Mouse (Mus musculus): Measurements from ENCODE around the gene Hs3st2. TPM values are rescaled to one million over a fixed set of nuclear protein-coding genes. Genes with fewer than 3 reads are reported as not detected.
"Not testable (repeated sequence)": the region's sequence is repeated elsewhere in the genome, so short reads cannot be mapped to it uniquely, and the experiment has no call there.

The Hs3st2 gene
- 0.25 and 0.50 TPM in 2 replicates for polyA plus RNA-seq (2016; fragmentation: Nextera tagmentation; extraction: Ambion mirVana)

DNA sequence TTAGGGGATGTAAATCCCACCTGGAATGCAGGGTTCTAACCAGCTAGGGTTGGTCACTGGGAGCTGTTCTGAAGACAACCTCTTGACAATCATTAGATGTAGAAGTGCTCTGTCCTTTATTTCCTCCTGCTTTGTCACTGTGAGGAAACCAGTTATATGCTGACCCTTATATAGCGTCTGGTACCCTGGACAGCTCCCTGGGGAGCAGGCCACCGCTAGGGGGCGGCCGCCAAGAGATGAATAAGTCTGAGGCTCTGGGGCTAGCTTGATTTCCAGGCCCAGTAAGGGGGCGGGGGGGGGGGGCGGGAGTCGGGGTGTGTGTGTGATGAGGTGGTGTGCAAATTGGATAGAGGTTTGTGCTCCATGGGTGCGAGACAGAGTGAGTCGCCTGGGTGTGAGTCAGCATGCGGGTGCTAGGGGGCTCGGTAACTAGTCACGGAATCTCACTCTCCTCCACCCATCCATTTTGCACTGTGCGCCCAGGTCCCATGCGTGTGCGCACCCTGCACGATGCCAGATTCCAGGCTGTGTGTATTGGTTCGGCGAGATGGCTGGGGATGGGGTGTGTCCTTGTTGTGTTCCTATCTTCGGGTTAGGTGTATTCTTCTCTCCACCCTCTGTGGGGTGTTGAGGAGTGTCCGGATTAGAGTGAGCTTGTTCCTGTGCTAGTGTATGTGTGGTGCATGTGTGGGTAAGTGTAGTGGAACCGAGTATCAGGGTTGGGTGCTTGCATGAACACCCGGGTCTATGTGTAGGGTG, at the start of gene Hs3st2:
Hs3st2 (plus strand) TSS at position 635 of the 759 bp plus-strand sequence.
- peaks cover 20% of the 10 kb centered on the region for H3K4me1 ChIP-seq
- 3% methylated on average over 22 of the region's 22 CpGs for WGBS
- no peaks in the 10 kb centered on the region for H3K36me3 ChIP-seq
- H3K27me3 ChIP-seq (ENCODE audit: low read depth, poor library complexity, severe bottlenecking): peaks cover 58% of the 10 kb centered on the region
- H3K4me3 ChIP-seq: peak within 1 kb of the TSS; percentile 55
- no peaks in the 10 kb centered on the region for H3K9me3 ChIP-seq (replicated peaks)
- peak; percentile 70 for DNase-seq (ENCODE audit: low spot score)
- H3K27ac ChIP-seq (replicated peaks): no peak within 1 kb of the TSS

GRCm38 (mm10) chr7:121348284-121348963, 43.2 kb upstream of the Hs3st2 start:
- no peak overlapping the region for H3K4me3 ChIP-seq
- WGBS: 82% methylated on average over 3 of the region's 3 CpGs
- H3K27ac ChIP-seq (replicated peaks): no peak overlapping the region
- no peak for DNase-seq (ENCODE audit: low spot score)
- H3K4me1 ChIP-seq: no peaks in the 10 kb centered on the region; the same call in 1 of the 2 replicates
- no peaks in the 10 kb centered on the region for H3K27me3 ChIP-seq (ENCODE audit: low read depth, poor library complexity, severe bottlenecking)
- no peaks in the 10 kb centered on the region for H3K9me3 ChIP-seq (replicated peaks)
- H3K36me3 ChIP-seq: no peaks in the 10 kb centered on the region

DNA sequence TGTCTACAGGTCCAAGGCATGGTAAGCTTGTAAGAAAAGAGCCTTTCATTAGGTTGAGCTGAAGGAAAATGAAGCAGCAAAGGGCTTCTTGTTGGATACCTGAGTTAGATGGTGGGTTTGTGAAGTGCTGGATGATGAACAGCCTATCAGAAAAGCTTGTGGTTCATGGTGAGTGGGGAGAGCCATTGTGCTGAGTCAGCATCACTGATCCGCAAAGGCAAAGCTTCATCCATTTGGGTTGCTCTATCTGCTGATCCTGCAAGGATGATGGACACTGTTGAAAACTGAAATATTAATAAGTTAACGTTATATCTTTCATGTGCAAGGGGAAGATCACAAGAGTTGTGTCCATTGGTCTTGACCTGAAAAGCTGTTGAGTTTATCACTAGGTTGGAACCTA, 40.0 kb upstream of the Hs3st2 start:
- no peak for DNase-seq (ENCODE audit: low spot score)
- Histone ChIP-seq H3K27ac (replicated peaks) (no peak overlapping the region), H3K4me1 (0 out of 2 replicates have a peak, but pooled peaks cover 4% of the 10 kb centered on the region), H3K27me3 (ENCODE audit: low read depth, poor library complexity, severe bottlenecking) (no peaks in the 10 kb centered on the region), H3K36me3 (no peaks in the 10 kb centered on the region), H3K9me3 (replicated peaks) (no peaks in the 10 kb centered on the region), H3K4me3 (no peak overlapping the region)
- 83% methylated on average over 2 of the region's 2 CpGs for WGBS

DNA sequence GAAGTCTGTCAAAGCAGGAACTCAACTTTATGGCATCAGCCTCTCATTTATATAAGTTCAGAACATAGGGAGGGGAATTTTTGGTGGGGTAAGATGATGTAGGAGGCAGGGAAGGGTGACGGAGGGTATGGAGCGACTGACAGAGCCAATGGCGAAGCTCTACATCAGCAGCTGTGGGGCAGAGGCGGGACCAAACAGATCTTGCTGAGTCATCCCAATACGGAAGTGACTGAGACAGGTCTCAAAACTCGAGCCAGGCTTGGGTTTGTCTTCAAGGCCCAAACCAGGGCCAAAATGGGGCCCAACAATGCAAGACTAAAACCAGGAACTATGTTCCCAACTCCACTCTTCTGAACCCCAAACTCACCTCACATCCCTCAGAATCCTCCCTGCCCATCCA, 30.2 kb upstream of the Hs3st2 start:
- not testable (repeated sequence) for H3K27me3 ChIP-seq (ENCODE audit: low read depth, poor library complexity, severe bottlenecking); H3K4me1 ChIP-seq; DNase-seq (ENCODE audit: low spot score); H3K9me3 ChIP-seq (replicated peaks); H3K36me3 ChIP-seq; H3K27ac ChIP-seq (replicated peaks); H3K4me3 ChIP-seq
- WGBS: 91% methylated on average over 6 of the region's 6 CpGs

- H3K36me3 ChIP-seq: no peaks in the 10 kb centered on the region
- no peaks in the 10 kb centered on the region for H3K27me3 ChIP-seq (ENCODE audit: low read depth, poor library complexity, severe bottlenecking)
- no peaks in the 10 kb centered on the region for H3K4me1 ChIP-seq
- no peak overlapping the region for H3K27ac ChIP-seq (replicated peaks)
- no peak overlapping the region for H3K4me3 ChIP-seq
- no peaks in the 10 kb centered on the region for H3K9me3 ChIP-seq (replicated peaks)
- DNase-seq (ENCODE audit: low spot score): no peak
- 90% methylated on average over 7 of the region's 7 CpGs for WGBS
Measured at GRCm38 (mm10) chr7:121365584-121365983, 26.1 kb upstream of the Hs3st2 start.

- no peaks in the 10 kb centered on the region for H3K9me3 ChIP-seq (replicated peaks)
- H3K36me3 ChIP-seq: no peaks in the 10 kb centered on the region
- 93% methylated on average over 6 of the region's 6 CpGs for WGBS
- DNase-seq (ENCODE audit: low spot score): no peak
- no peaks in the 10 kb centered on the region for H3K27me3 ChIP-seq (ENCODE audit: low read depth, poor library complexity, severe bottlenecking)
- no peaks in the 10 kb centered on the region for H3K4me1 ChIP-seq
- H3K27ac ChIP-seq (replicated peaks): no peak overlapping the region
- H3K4me3 ChIP-seq: no peak overlapping the region
Measured at GRCm38 (mm10) chr7:121367185-121367584, 24.5 kb upstream of the Hs3st2 start.

- Histone ChIP-seq H3K27ac (replicated peaks) (no peak overlapping the region), H3K4me3 (no peak overlapping the region), H3K27me3 (ENCODE audit: low read depth, poor library complexity, severe bottlenecking) (no peaks in the 10 kb centered on the region), H3K9me3 (replicated peaks) (no peaks in the 10 kb centered on the region), H3K36me3 (no peaks in the 10 kb centered on the region), H3K4me1 (peaks cover 9% of the 10 kb centered on the region)
- no peak for DNase-seq (ENCODE audit: low spot score)
- 90% methylated on average over 7 of the region's 7 CpGs for WGBS
Measured at GRCm38 (mm10) chr7:121371990-121372389, 19.7 kb upstream of the Hs3st2 start.

DNA sequence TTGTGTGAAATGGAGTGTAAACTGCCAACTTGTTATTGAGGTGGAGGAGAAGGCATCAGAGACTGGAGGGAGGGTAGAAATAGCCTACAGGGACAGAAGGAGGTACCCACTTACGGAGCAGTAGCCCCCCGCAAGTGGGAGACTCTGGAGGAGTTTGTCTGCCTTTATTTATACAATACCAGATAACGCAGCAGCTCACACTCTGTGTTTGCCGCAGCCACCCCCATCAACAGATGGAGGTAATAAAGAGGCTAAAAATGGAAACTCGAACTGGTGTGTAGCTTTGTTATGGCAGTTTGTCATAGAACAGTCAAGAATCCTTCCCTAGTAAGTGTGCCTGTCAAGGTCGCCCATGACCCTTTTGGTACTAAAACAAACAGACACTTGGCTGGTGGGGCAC, 16.2 kb upstream of the Hs3st2 start:
- no peak overlapping the region for H3K27ac ChIP-seq (replicated peaks)
- no peak for DNase-seq (ENCODE audit: low spot score)
- no peaks in the 10 kb centered on the region for H3K27me3 ChIP-seq (ENCODE audit: low read depth, poor library complexity, severe bottlenecking)
- peaks cover 9% of the 10 kb centered on the region for H3K4me1 ChIP-seq
- no peaks in the 10 kb centered on the region for H3K36me3 ChIP-seq
- no peaks in the 10 kb centered on the region for H3K9me3 ChIP-seq (replicated peaks)
- 86% methylated on average over 6 of the region's 6 CpGs for WGBS
- H3K4me3 ChIP-seq: no peak overlapping the region

DNA sequence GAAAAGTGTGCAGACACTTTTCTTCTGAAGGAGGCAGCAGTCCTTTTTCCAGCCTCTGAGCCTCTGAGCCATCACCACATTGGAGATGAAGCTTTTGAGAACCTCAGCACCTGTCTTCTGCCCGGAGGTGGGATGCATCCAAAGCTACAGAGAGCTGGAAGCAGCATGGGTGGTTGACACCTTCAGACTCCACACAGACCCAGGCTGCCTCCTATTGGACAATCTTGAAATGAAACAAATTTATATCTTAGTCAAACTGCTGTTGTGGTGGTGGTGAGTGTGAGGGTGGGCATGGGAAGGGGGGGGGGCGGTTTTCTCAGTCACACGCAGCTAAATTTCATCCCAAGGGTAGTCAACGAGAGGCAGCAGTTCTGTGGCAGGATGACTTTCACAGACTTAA, 12.7 kb upstream of the Hs3st2 start:
- Histone ChIP-seq H3K9me3 (replicated peaks) (no peaks in the 10 kb centered on the region), H3K36me3 (no peaks in the 10 kb centered on the region), H3K27ac (replicated peaks) (no peak overlapping the region), H3K4me3 (no peak overlapping the region), H3K4me1 (peaks cover 9% of the 10 kb centered on the region), H3K27me3 (ENCODE audit: low read depth, poor library complexity, severe bottlenecking) (no peaks in the 10 kb centered on the region)
- WGBS: 72% methylated on average over 4 of the region's 4 CpGs
- no peak for DNase-seq (ENCODE audit: low spot score)

- peaks cover 18% of the 10 kb centered on the region for H3K4me1 ChIP-seq
- no peaks in the 10 kb centered on the region for H3K9me3 ChIP-seq (replicated peaks)
- WGBS: 1% methylated on average over 66 of the region's 72 CpGs
- no peaks in the 10 kb centered on the region for H3K36me3 ChIP-seq
- H3K4me3 ChIP-seq: peak overlapping the region; percentile 55
- peak; percentile 40 for DNase-seq (ENCODE audit: low spot score)
- H3K27ac ChIP-seq (replicated peaks): no peak overlapping the region
- H3K27me3 ChIP-seq (ENCODE audit: low read depth, poor library complexity, severe bottlenecking): peaks cover 58% of the 10 kb centered on the region
Measured at GRCm38 (mm10) chr7:121391984-121392739, 503 bp downstream of the Hs3st2 start.

DNA sequence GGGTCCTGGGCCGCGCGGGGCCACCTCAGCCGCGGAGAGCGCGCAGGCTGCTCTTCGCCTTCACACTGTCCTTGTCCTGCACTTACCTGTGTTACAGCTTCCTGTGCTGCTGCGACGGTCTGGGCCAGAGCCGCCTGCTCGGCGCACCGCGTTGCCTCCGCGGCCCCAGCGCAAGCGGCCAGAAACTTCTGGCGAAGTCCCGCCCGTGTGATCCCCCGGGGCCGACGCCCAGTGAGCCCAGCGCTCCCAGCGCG, 1.0 kb downstream of the Hs3st2 start:
- H3K36me3 ChIP-seq: no peaks in the 10 kb centered on the region
- H3K4me3 ChIP-seq: peak overlapping the region; percentile 55
- no peak overlapping the region for H3K27ac ChIP-seq (replicated peaks)
- H3K4me1 ChIP-seq: peaks cover 18% of the 10 kb centered on the region
- no peak for DNase-seq (ENCODE audit: low spot score)
- peaks cover 58% of the 10 kb centered on the region for H3K27me3 ChIP-seq (ENCODE audit: low read depth, poor library complexity, severe bottlenecking)
- no peaks in the 10 kb centered on the region for H3K9me3 ChIP-seq (replicated peaks)
- under 1% methylated on average over 28 of the region's 28 CpGs for WGBS

DNA sequence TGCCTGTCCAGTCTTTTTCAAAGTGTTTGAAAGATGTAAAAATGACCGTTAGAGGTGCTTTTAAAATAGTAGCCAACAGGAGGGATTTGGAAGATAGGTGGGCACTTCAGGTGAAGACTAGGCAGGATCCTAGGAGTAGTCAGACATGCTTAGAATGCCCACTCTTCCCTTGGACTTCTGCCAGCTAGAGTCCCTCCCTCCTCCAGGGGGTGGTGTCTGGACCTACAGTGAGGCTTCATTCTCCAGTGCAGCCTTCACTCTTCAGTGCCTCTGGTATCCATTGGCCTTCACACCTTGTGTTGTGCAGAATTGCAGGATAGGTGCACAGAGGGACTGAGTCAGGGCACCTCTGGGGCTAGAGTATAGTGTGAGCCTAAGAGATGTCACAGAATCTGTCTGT, 2.2 kb downstream of the Hs3st2 start:
- no peak overlapping the region for H3K4me3 ChIP-seq
- H3K36me3 ChIP-seq: no peaks in the 10 kb centered on the region
- no peak for DNase-seq (ENCODE audit: low spot score)
- no peak overlapping the region for H3K27ac ChIP-seq (replicated peaks)
- 87% methylated on average over 1 of the region's 1 CpGs for WGBS
- no peaks in the 10 kb centered on the region for H3K9me3 ChIP-seq (replicated peaks)
- peaks cover 18% of the 10 kb centered on the region for H3K4me1 ChIP-seq
- H3K27me3 ChIP-seq (ENCODE audit: low read depth, poor library complexity, severe bottlenecking): peaks cover 58% of the 10 kb centered on the region

- Histone ChIP-seq H3K9me3 (replicated peaks) (no peaks in the 10 kb centered on the region), H3K27me3 (ENCODE audit: low read depth, poor library complexity, severe bottlenecking) (peaks cover 58% of the 10 kb centered on the region), H3K36me3 (no peaks in the 10 kb centered on the region), H3K4me1 (peaks cover 18% of the 10 kb centered on the region), H3K4me3 (no peak overlapping the region), H3K27ac (replicated peaks) (no peak overlapping the region)
- no peak for DNase-seq (ENCODE audit: low spot score)
- 88% methylated on average over 2 of the region's 2 CpGs for WGBS
Measured at GRCm38 (mm10) chr7:121394875-121395274, 3.2 kb downstream of the Hs3st2 start.

Data from midbrain, embryonic 10.5 days (tissue).